Mouse (Mus musculus) cortical plate, adult 2 months (tissue): ENCODE measurements around the gene Rabggta. TPM values are rescaled to one million over a fixed set of nuclear protein-coding genes. Genes with fewer than 3 reads are reported as not detected.

Experiments
- H3K27ac ChIP-seq: fragments of 200-500 bp; 2 replicates; pipeline ENCODE4 v1.5.1; 2012; ENCODE audit warnings: low read length, control low read depth, inconsistent platforms; ENCODE audit not compliant: insufficient read depth
- H3K4me1 ChIP-seq: fragments of 200-500 bp; 2 replicates; pipeline ENCODE4 v1.6.1; 2011; ENCODE audit warnings: low read length; ENCODE audit not compliant: control insufficient read depth, insufficient read depth
- H3K4me3 ChIP-seq: fragments of 200-500 bp; 2 replicates; pipeline ENCODE4 v1.5.1; 2011; ENCODE audit warnings: mild to moderate bottlenecking, low read length, control low read depth; ENCODE audit not compliant: insufficient read depth
- CTCF ChIP-seq: fragments of 200-500 bp; IDR thresholded peaks from 2 replicates; pipeline ENCODE4 v1.5.1; 2011; ENCODE audit warnings: mild to moderate bottlenecking, control low read depth, low read length; ENCODE audit not compliant: insufficient read depth; ENCODE audit errors: extremely low read depth
- POLR2A ChIP-seq: fragments of 200-500 bp; IDR thresholded peaks from 2 replicates; pipeline ENCODE4 v1.6.1; 2011; ENCODE audit warnings: mild to moderate bottlenecking, low read length, control low read depth; ENCODE audit not compliant: insufficient read depth; ENCODE audit errors: extremely low read depth
- polyA plus RNA-seq: library from polyadenylated mRNA; depleted of rRNA; stranded (reverse); fragments of >200 nt; gene quantifications from 2 replicates; pipeline ENCODE4 v1.2.3, GENCODE M21; 2012

The Rabggta gene
- polyA plus RNA-seq, 1 experiment: 67.9 TPM

- Histone ChIP-seq H3K4me1 (no peaks in the 10 kb centered on the region), H3K27ac (no peak within 1 kb of the TSS), H3K4me3 (no peak within 1 kb of the TSS)
- TF ChIP-seq POLR2A (no peak), CTCF (peak; percentile 54)
These were observed 36.3 kb upstream of the Rabggta start, which contains the start of gene Cideb for GRCm38 (mm10) chr14:55758363-55758784. Cideb (minus strand) TSS chr14:55758458.

GRCm38 (mm10) chr14:55757566-55757965 lies 35.5 kb upstream of the Rabggta start:
- no peak overlapping the region for H3K27ac ChIP-seq
- H3K4me1 ChIP-seq: no peaks in the 10 kb centered on the region
- TF ChIP-seq POLR2A: no peak
- no peak for TF ChIP-seq CTCF
- no peak overlapping the region for H3K4me3 ChIP-seq

DNA sequence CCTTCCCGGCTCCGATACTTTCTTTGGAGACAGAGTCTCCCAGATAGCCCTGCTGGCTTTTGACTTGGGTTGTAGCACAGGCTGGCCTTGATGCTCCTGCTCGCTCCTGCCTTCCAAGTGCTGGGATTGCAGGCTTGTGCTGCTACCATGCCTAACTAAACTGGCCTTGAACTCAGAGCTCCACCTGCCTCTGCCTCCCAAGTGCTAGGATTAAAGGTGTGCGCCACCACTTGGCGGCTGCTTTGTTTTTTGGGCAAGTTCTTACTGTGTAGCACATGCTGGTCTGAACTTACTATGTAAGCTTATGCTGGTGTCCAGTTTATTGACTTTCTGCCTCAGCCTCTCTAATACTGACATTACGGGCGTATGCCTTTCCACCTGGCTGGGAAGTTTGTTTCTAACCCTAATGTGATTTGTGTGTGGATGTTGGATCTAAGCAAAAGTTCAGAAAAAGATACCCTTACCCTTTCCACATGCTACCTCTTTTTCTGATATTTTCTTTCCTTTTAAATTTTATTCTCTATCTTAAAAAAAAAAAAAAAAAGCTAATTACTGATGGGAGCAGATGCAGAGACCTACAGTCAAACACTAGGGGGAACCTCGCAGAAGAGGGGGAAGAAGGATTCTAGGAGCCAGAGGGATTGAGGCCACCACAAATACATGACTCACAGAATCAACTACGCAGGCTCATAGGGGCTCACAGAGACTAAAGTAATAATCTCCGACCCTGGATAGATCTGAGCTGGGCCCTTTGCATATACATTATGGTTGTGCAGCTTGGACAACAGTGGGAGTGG lies 25.2 kb upstream of the Rabggta start:
- Histone ChIP-seq H3K4me1 (peaks cover 2% of the 10 kb centered on the region; the same call in 1 of the 2 replicates), H3K4me3 (no peak overlapping the region), H3K27ac (no peak overlapping the region)
- no peak for TF ChIP-seq CTCF
- no peak for TF ChIP-seq POLR2A

GRCm38 (mm10) chr14:55745861-55746237 lies 23.8 kb upstream of the Rabggta start:
- no peak for TF ChIP-seq CTCF
- TF ChIP-seq POLR2A: no peak
- Histone ChIP-seq H3K4me1 (peaks cover 2% of the 10 kb centered on the region; the same call in 1 of the 2 replicates), H3K4me3 (peak overlapping the region; percentile 65), H3K27ac (no peak overlapping the region)

DNA sequence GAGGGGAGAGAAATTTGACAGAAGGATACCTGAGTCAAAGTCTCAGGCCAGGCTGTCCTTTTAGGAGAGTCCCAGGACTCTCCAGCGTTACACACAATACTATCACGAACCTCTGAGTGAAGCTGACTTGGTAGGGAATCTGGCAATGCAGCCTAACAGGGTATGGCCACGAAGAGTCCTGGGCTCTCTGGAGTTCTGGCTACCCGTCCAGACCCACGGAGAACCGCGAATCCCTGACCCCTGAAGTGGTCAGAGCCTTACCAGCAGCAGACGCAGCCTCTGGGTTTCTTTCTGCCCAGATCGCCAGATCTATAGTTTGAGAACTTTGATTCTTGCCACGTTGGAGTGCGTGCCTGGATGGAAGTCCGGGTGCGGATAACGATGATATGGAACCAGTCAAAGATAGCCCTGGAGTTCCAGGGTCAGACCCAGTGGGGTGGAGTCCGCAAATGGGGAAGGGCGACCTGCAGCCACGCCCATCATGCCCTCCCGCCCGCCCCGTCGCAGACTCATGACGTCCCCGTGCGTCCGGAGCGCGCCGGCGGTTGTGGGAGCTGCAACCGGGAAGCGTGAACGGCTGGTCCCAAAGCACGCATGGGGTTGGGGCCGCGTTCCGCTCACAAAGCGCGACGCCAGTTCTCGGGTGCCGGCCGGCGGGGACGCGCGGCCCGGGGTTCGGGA lies 23.3 kb upstream of the Rabggta start, which contains the start of the genes Dhrs1 and Nop9:
Gene Dhrs1, minus strand, starts transcription at position 511 of the 681 bp plus-strand sequence.
Gene Nop9, plus strand, starts transcription at position 514 of the 681 bp plus-strand sequence.
- Histone ChIP-seq H3K4me1 (peaks cover 2% of the 10 kb centered on the region; the same call in 1 of the 2 replicates), H3K4me3 (peak within 1 kb of the TSS; percentile 65), H3K27ac (no peak within 1 kb of the TSS)
- TF ChIP-seq POLR2A (peak; percentile 57; the same call in 1 of the 2 replicates), CTCF (no peak)

DNA sequence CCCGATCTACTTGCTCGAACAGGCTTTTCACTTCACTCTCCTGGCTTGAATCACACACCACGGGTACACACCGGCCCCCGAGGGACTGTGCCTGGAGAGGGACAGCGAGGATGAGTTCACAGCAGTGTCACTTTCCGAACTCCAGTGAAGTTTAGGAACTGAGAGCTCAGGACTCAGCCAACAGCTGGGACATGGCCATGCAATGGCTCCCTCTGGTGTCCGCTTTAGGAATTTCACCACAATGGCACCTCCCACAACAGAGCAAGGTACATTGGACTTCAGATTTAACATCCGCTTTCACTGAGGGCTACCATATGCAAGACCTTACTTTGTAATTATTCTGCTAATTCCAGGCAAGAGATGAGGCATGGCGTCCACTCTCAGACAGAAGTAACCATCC lies 21.6 kb upstream of the Rabggta start:
- peak overlapping the region; percentile 0; the same call in 1 of the 2 replicates for H3K4me3 ChIP-seq
- TF ChIP-seq POLR2A (no peak), CTCF (peak; percentile 97)
- peaks cover 2% of the 10 kb centered on the region; the same call in 1 of the 2 replicates for H3K4me1 ChIP-seq
- H3K27ac ChIP-seq: no peak overlapping the region

- TF ChIP-seq CTCF (no peak), POLR2A (no peak)
These were observed 15.1 kb upstream of the Rabggta start for GRCm38 (mm10) chr14:55737086-55737687.

DNA sequence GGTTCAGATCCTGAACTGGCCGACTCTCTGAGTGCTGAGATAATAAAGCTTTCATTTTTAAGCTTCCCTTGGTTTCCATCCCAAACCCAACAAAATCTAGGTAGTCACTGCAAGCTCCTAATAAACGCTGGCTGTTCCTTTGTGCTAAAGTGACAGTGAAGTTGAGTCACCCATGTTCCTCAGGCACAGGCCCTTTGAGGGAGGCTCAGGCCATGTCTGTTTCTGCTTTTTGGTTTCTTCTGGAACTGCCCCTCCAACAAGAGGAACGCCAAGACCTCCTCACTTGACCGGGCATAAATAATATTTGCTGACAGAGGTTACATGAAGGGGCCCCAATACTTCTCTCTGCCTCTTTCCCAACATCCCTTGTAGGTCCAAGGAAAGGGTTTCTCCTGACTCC lies 13.7 kb upstream of the Rabggta start:
- no peak overlapping the region for H3K27ac ChIP-seq
- TF ChIP-seq POLR2A (no peak), CTCF (no peak)
- no peak overlapping the region for H3K4me3 ChIP-seq
- H3K4me1 ChIP-seq: peaks cover 1% of the 10 kb centered on the region; the same call in 1 of the 2 replicates

More at GRCm38 (mm10) chr14:55737086-55737687, 15.1 kb upstream of the Rabggta start:
- no peaks in the 10 kb centered on the region for H3K4me1 ChIP-seq
- H3K4me3 ChIP-seq: no peak overlapping the region
- H3K27ac ChIP-seq: no peak overlapping the region

DNA sequence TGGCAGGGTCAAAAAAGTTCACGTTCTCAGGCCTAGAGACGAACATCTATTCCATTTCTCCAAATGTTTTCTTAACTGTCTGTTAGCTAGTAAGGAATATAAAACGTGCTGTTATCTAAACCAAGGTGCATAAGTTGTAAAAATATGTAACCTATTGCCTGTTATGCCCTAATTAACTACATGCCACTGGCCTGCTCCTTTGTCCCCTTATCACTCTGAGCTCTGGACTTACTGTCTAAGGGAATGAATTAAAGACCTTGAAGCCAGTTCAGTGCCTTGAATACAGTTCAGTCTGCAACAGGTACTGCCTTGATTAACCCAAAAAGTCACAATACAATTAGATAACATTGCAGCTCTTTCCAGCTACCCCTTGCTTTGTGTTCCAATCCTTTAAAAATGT lies 13.3 kb upstream of the Rabggta start:
- no peak overlapping the region for H3K4me3 ChIP-seq
- H3K4me1 ChIP-seq: peaks cover 2% of the 10 kb centered on the region; the same call in 1 of the 2 replicates
- no peak overlapping the region for H3K27ac ChIP-seq
- TF ChIP-seq CTCF (no peak), POLR2A (no peak)
